In the genomic region with DNA sequence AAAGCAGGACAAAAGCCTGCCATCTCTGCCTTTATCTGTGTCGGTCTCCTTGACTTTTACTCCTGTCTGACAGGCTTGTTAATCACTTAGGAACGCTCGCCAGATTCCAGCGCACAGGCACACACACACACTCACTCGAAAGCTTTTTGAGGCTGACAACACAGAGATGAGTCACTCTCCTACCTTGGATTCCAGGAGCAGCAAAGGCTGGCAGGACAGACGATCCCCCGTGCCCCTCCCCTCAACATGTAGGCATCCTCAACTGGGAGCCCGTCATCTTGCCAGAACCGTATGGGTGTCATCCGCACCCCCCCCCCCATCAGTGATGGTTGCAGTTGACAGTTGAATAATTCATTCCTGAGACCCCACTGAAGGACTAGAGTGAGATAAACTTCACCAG, we compare ENCODE assay signal across 13 mouse cellular contexts. TPM values are rescaled to one million over a fixed set of nuclear protein-coding genes. Genes with fewer than 3 reads are reported as not detected.
DNase-seq lines count a peak whose midpoint lies in the region; ATAC-seq and TF ChIP-seq lines count a peak whose summit lies in the region.
"Had no signal": no experiment of that assay in that cellular context is flagged by ENCODE, and none has a peak within 500 bp of the region (broad histone marks: within the 10 kb centered on the region; RNA-seq: fewer than 3 reads in every experiment).

No protein-coding gene starts in this region.

- 36% methylated on average over 10 of the region's 10 CpGs for WGBS in hindbrain, embryonic 10.5 days
- WGBS in hindbrain, embryonic 16.5 days: 15% methylated on average over 10 of the region's 10 CpGs
- WGBS in cerebellum, adult 2 months: 39% methylated on average over 10 of the region's 10 CpGs

- no peaks in the 10 kb centered on the region for H3K9me3 ChIP-seq in hindbrain, embryonic 10.5 days
- H3K9me3 ChIP-seq in hindbrain, embryonic 16.5 days (ENCODE audit: control insufficient read depth, low read length): no peaks in the 10 kb centered on the region
- H3K9me3 ChIP-seq: lung, embryonic 15.5 days; neural tube, embryonic 15.5 days had no signal

- H3K27ac ChIP-seq in hindbrain, embryonic 10.5 days: peak overlapping the region; percentile 64
- no peak overlapping the region for H3K27ac ChIP-seq in hindbrain, embryonic 16.5 days (ENCODE audit: low read depth, low read length)
- no peak overlapping the region for H3K27ac ChIP-seq in cerebellum, adult 2 months (ENCODE audit: insufficient read depth, low read length)
- H3K27ac ChIP-seq: kidney, postnatal 0 days; lung, embryonic 15.5 days; neural tube, embryonic 15.5 days had no signal

- DNase-seq in hindbrain, embryonic 10.5 days (ENCODE audit: low spot score): peak; percentile 28
- DNase-seq in NIH3T3 (ENCODE audit: low read depth): peak; percentile 69
- DNase-seq in embryo, embryonic 11 days: peak; percentile 34
- DNase-seq in mesoderm, embryonic 11.5 days (ENCODE audit: low read depth, low spot score): peak; percentile 48
- DNase-seq in ovary, postnatal 10 days (ENCODE audit: low spot score): no peak
- DNase-seq in heart, adult 11 months: no peak
- DNase-seq in cerebellum, adult 2 months: no peak
- DNase-seq: cerebellum, adult 9-11 months had no signal

- no peak overlapping the region for H3K9ac ChIP-seq in hindbrain, embryonic 16.5 days (ENCODE audit: low read depth, low read length)
- H3K9ac ChIP-seq: lung, embryonic 15.5 days; neural tube, embryonic 15.5 days had no signal

- no peak overlapping the region; the same call in 1 of the 2 replicates for H3K4me2 ChIP-seq in hindbrain, embryonic 16.5 days (ENCODE audit: low read length)
- H3K4me2 ChIP-seq: lung, embryonic 15.5 days; neural tube, embryonic 15.5 days had no signal

- peaks cover 51% of the 10 kb centered on the region for H3K4me1 ChIP-seq in hindbrain, embryonic 10.5 days (replicated peaks)
- peaks cover 4% of the 10 kb centered on the region for H3K4me1 ChIP-seq in hindbrain, embryonic 16.5 days (ENCODE audit: control insufficient read depth, insufficient read depth, low read depth, low read length)
- no peaks in the 10 kb centered on the region for H3K4me1 ChIP-seq in cerebellum, adult 2 months (ENCODE audit: control insufficient read depth, insufficient read depth, low read length)
- H3K4me1 ChIP-seq: lung, embryonic 15.5 days had no signal

- TF ChIP-seq CTCF in cerebellum, adult 2 months (IDR thresholded peaks at IDR 0.05; ENCODE audit: borderline replicate concordance, insufficient read depth, low read depth, low read length): no peak

- H3K36me3 ChIP-seq in hindbrain, embryonic 10.5 days: no peaks in the 10 kb centered on the region
- no peaks in the 10 kb centered on the region for H3K36me3 ChIP-seq in hindbrain, embryonic 16.5 days (ENCODE audit: control insufficient read depth, insufficient read depth, low read length)
- H3K36me3 ChIP-seq: lung, embryonic 15.5 days; neural tube, embryonic 15.5 days had no signal

- TF ChIP-seq POLR2A in cerebellum, adult 2 months (IDR thresholded peaks at IDR 0.05; ENCODE audit: borderline replicate concordance, insufficient read depth, low read length): no peak

- ATAC-seq in hindbrain, embryonic 16.5 days: no peak

- H3K4me3 ChIP-seq in hindbrain, embryonic 10.5 days: no peak overlapping the region; the same call in 1 of the 2 replicates
- H3K4me3 ChIP-seq in hindbrain, embryonic 16.5 days (ENCODE audit: low read length): no peak overlapping the region
- H3K4me3 ChIP-seq in cerebellum, adult 2 months (replicated peaks; ENCODE audit: insufficient read depth, low read depth, low read length): no peak overlapping the region
- H3K4me3 ChIP-seq: lung, embryonic 15.5 days; neural tube, embryonic 15.5 days had no signal

- H3K27me3 ChIP-seq in hindbrain, embryonic 10.5 days (ENCODE audit: insufficient read depth, poor library complexity, severe bottlenecking): no peaks in the 10 kb centered on the region
- H3K27me3 ChIP-seq in hindbrain, embryonic 16.5 days (replicated peaks; ENCODE audit: control insufficient read depth, insufficient read depth, low read length): no peaks in the 10 kb centered on the region
- H3K27me3 ChIP-seq in cerebellum, adult 2 months (ENCODE audit: control insufficient read depth, insufficient read depth, low read length): no peaks in the 10 kb centered on the region
- H3K27me3 ChIP-seq: lung, embryonic 15.5 days; neural tube, embryonic 15.5 days had no signal

RNA-seq across cellular contexts. Expression of gene Npffr1, which starts 25.1 kb away (rescaled TPM):
- polyA plus RNA-seq in hindbrain, embryonic 10.5 days (2016; fragmentation: Nextera tagmentation; extraction: Ambion mirVana): 0.09 and 0.19 TPM in 2 replicates
- polyA plus RNA-seq in hindbrain, embryonic 16.5 days (2015; fragmentation: Nextera tagmentation; extraction: Ambion mirVana): 0.97 and 1.5 TPM in 2 replicates
- 0.25 and 0.28 TPM in 2 replicates for polyA plus RNA-seq in cerebellum, adult 2 months (2012; rRNA removed)
- polyA plus RNA-seq: limb, embryonic 11.5 days had no signal

Comparison
In these comparisons a context has a peak if more than half of its experiments do, and no peak if none do; other contexts are left out.
1. DNase-seq: peak in hindbrain, embryonic 10.5 days (single experiment), NIH3T3 (single experiment), embryo, embryonic 11 days (single experiment) and mesoderm, embryonic 11.5 days (single experiment); none in ovary, postnatal 10 days (single experiment), heart, adult 11 months (single experiment) and cerebellum, adult 2 months (0 of 2).